Mouse (Mus musculus) layer of hippocampus, adult 11-12 months (tissue): ENCODE data around the gene Plcb3.

Experiments
- DNase-seq: peaks from one replicate; pipeline ENCODE4 v3.0.0; 2022; ENCODE audit warnings: low spot score

The Plcb3 gene

GRCm38 (mm10) chr19:6939106-6940002, 36.9 kb downstream of the Plcb3 start:
- no peak for DNase-seq

GRCm38 (mm10) chr19:6937541-6938465, 38.5 kb downstream of the Plcb3 start:
- no peak for DNase-seq

GRCm38 (mm10) chr19:6936299-6936698, 40.0 kb downstream of the Plcb3 start:
- no peak for DNase-seq

- DNase-seq = no peak
Observed at GRCm38 (mm10) chr19:6934195-6934977, 41.9 kb downstream of the Plcb3 start, which contains the start of gene Kcnk4. TSS of gene Kcnk4 (minus strand) at chr19:6934515.

- peak; percentile 51 for DNase-seq
Observed at GRCm38 (mm10) chr19:6933436-6934194, 42.7 kb downstream of the Plcb3 start.

- no peak for DNase-seq
Observed at GRCm38 (mm10) chr19:6933102-6933435, 43.2 kb downstream of the Plcb3 start.

- DNase-seq = no peak
Observed at GRCm38 (mm10) chr19:6932018-6932417, 44.3 kb downstream of the Plcb3 start.

GRCm38 (mm10) chr19:6931002-6931401, 45.3 kb downstream of the Plcb3 start:
- no peak for DNase-seq

DNA sequence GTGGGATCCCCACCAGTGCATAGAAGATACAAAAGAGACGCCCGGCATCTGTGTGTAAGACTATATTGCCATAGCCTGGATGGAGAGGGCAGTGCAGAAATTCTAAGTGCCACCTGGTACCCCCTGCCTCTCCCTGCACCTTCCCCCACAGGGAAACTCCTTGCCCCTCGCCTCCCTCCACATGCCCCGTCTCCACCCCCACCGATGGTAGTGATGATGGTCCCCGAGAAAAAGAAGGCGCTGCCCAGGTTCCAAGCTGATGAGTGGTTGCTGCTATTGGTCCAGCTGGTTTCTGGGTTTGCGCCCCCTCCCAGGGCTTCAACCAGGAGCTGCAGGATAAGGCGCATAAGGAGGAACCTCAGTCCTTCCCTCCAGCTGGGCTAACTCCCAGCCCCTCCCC, 48.2 kb downstream of the Plcb3 start:
- no peak for DNase-seq

DNA sequence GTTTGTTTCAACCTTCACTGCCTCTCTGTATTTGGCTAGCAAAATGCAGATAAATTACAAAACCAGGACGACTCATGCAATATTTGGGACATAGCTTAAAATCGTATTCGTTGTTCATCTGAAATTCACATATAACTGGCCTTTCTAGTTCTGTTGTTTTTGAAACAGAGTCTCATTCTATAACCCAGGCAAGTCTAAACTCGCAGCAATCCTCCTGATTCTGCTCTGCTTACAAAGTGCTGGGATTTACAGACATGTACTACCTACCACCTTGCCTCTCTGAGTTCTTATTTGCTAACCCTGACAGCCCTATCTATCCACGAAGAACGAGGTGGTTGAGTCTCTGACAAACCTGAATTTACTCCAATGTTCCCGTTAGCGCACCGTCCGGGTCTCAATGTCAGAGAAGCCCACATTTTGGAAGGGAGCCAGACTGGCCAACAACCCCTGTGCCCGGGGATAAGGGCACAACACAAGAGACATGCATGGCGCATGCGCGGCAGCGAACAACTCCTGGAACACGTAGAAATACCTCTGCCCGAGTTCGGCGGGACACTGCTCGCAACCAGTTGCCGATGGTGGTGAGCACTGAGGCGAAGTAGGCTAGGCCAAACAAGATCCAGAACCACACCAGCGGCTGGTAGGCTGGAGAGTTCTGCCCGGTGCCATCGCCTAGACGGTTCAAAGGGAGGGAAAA, 49.6 kb downstream of the Plcb3 start:
- no peak for DNase-seq

GRCm38 (mm10) chr19:6925611-6926329, 50.5 kb downstream of the Plcb3 start:
- no peak for DNase-seq

- DNase-seq = no peak
Observed at GRCm38 (mm10) chr19:6925307-6925573, 51.0 kb downstream of the Plcb3 start, which contains the start of gene Catsperz. TSS of gene Catsperz (minus strand) at chr19:6925380.

- DNase-seq = peak; percentile 90
Observed at GRCm38 (mm10) chr19:6924461-6925306, 51.6 kb downstream of the Plcb3 start.

DNA sequence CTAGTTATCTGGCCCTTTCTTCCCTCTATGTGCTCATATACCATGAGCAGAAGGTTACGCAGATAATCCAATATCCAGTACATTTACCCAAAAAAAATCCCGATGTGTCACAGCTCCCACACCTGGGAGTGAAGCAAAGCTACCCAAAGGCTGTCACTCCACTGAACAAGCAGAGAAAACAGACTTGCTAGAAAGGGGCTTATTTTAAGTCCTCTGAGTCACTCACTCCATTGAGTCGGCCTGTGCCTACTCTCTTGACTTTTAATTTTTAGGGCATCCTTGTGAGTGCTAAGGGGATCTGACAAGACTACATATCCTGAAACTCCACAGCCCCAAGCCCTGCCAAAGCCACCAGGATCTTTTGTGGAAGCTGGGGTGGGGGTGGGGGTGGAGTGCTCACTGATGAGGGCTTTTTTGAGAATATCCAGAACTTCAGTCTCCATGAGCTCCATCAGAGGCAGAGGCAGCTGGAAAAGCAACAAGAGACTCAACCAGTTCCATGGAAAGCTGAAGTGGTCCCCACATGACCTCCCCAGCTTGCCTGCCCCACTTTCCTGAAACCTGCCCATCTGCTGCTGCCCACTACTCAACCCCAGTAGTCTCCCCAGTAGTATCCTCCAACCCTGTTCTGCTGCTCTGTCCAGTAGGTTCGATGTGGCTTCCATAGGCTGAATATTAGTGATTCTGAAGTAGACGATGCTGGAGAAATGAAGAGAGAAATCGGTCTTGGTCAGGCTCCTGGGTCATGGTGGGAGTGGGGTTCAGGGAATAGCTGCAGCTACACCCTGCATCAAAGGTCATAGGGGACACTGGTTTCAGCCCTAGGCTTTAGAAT, 53.2 kb downstream of the Plcb3 start:
- no peak for DNase-seq

GRCm38 (mm10) chr19:6921647-6922567, 54.4 kb downstream of the Plcb3 start, which contains the start of gene Esrra:
TSS of gene Esrra (minus strand) at chr19:6921813.
- DNase-seq = peak; percentile 100

DNA sequence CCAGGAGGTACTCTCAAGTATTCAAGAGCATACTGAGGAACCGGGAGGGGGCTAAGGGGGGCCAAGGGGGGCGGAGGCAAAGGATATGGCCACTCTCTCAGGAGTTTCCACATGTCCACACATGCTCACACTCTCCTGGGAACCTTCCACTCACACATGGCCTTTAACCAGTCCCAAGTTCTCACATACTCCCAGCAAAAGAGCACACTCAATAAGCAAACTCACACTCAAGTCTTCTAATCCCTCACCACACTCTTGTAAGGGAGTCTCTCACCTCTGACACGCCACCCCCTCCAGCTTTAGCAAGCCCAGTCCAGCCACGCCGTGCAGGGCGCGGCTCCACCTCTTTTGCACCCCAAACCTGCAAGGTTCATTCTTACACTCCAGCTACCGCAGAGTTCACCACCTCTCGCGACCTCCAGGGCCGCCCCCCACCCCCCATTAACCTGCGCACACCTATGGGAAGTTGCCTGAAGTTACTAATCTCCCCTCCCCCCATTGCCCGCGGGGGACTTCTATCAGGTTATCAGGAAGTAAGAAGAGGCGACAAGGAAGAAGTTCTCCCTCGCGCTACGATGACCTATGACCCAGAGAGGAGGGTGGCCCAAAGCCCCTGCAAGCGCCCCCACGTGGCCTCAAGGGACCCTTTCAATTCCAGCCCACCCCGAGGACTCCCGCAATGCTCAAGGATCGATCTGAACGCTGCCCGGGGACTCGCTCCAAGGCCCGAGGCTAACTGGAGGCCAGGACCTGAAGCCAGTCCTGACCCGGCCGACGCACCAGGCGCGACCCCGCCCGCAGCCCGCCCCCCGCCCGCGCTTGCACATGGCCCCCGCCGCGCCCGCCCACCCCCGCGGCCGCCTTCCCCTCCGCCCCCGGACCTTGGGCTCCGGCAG, 55.3 kb downstream of the Plcb3 start:
- DNase-seq = peak; percentile 66
